Comparison of ENCODE assay signal across 20 mouse cellular contexts in the genomic region with DNA sequence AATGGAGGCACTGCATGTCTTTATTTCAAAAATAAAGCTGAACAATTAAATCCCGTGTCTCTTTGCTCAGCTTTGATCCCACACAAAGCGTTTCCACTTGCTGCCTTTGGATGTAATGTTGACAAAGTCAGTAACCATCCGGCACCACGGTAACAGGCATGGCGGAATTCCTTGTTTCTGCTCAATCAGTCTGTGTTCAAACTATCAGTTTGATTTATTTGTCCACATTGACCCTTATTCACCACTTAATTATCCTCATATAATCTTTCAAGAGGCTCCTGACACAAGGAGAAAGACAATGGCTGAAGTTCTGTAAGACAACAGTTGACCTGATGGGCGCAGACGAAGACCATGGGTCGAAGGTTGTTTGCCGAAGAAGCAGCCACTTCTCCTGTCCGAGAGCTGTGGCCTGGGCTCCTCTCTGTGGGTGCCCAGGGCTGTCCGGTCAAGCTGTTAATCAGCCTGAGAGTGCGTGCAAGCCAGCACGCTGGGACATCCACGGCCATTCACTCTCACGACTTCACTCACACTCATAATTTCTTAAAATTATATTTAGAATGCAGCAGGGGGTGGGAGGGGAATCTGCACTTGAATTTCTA.
A peak's percentile ranks its signal among the peaks of the same experiment; 100 is the strongest.
DNase-seq lines count a peak whose midpoint lies in the region; ATAC-seq and TF ChIP-seq lines count a peak whose summit lies in the region.
"Had no signal": no experiment of that assay in that cellular context is flagged by ENCODE, and none has a peak within 500 bp of the region (broad histone marks: within the 10 kb centered on the region; RNA-seq: fewer than 3 reads in every experiment).

No protein-coding gene starts in this region.

- TF ChIP-seq CTCF in midbrain, postnatal 0 days (IDR thresholded peaks at IDR 0.05), result no peak
- TF ChIP-seq CTCF in gastrocnemius, adult 2 months (IDR thresholded peaks at IDR 0.05), result no peak

- H3K4me1 ChIP-seq in midbrain, embryonic 16.5 days (ENCODE audit: control insufficient read depth, insufficient read depth, low read length), result no peaks in the 10 kb centered on the region
- peaks cover 3% of the 10 kb centered on the region; the same call in 1 of the 2 replicates for H3K4me1 ChIP-seq in midbrain, postnatal 0 days (ENCODE audit: insufficient read depth, low read length)
- H3K4me1 ChIP-seq: heart, embryonic 12.5 days; intestine, embryonic 15.5 days; limb, embryonic 10.5 days had no signal

- H3K9me3 ChIP-seq in midbrain, embryonic 16.5 days (replicated peaks; ENCODE audit: control insufficient read depth, low read length, poor library complexity, severe bottlenecking), result no peaks in the 10 kb centered on the region
- H3K9me3 ChIP-seq in midbrain, postnatal 0 days (ENCODE audit: low read length), result no peaks in the 10 kb centered on the region
- H3K9me3 ChIP-seq: forebrain, embryonic 10.5 days; heart, embryonic 12.5 days; intestine, embryonic 15.5 days; limb, embryonic 10.5 days had no signal

- H3K4me2 ChIP-seq in midbrain, embryonic 16.5 days (ENCODE audit: low read length), result 0 out of 2 replicates have a peak overlapping the region, but pooled peaks have one; percentile 16
- H3K4me2 ChIP-seq in midbrain, postnatal 0 days (ENCODE audit: low read depth, low read length, poor library complexity, severe bottlenecking), result no peak overlapping the region
- H3K4me2 ChIP-seq: heart, embryonic 12.5 days; intestine, embryonic 15.5 days had no signal

- intact Hi-C loops in gastrocnemius, adult 2 months (cut with DNase I), result no loop called here

- WGBS in midbrain, embryonic 16.5 days, result 41% methylated on average over 15 of the region's 15 CpGs
- 50% methylated on average over 15 of the region's 15 CpGs for WGBS in midbrain, postnatal 0 days

- no peak overlapping the region for H3K4me3 ChIP-seq in midbrain, embryonic 16.5 days (ENCODE audit: low read depth, low read length)
- H3K4me3 ChIP-seq in midbrain, postnatal 0 days (ENCODE audit: low read depth, low read length), result no peak overlapping the region
- H3K4me3 ChIP-seq in gastrocnemius, adult 2 months, result no peak overlapping the region
- H3K4me3 ChIP-seq: forebrain, embryonic 10.5 days; heart, embryonic 12.5 days; intestine, embryonic 15.5 days; limb, embryonic 10.5 days had no signal

- no peaks in the 10 kb centered on the region for H3K36me3 ChIP-seq in midbrain, embryonic 16.5 days (ENCODE audit: control insufficient read depth, insufficient read depth, low read length)
- H3K36me3 ChIP-seq in midbrain, postnatal 0 days (ENCODE audit: insufficient read depth, low read length), result no peaks in the 10 kb centered on the region
- H3K36me3 ChIP-seq: forebrain, embryonic 10.5 days; heart, embryonic 12.5 days; intestine, embryonic 15.5 days; limb, embryonic 10.5 days had no signal

- H3K9ac ChIP-seq in midbrain, embryonic 16.5 days (ENCODE audit: low read depth, low read length), result no peak overlapping the region
- no peak overlapping the region for H3K9ac ChIP-seq in midbrain, postnatal 0 days (replicated peaks; ENCODE audit: low read length, poor library complexity, severe bottlenecking)
- H3K9ac ChIP-seq: heart, embryonic 12.5 days; intestine, embryonic 15.5 days had no signal

- H3K27ac ChIP-seq in midbrain, embryonic 16.5 days (ENCODE audit: low read length), result no peak overlapping the region
- H3K27ac ChIP-seq in midbrain, postnatal 0 days (ENCODE audit: low read depth, low read length), result no peak overlapping the region
- H3K27ac ChIP-seq in gastrocnemius, adult 2 months, result no peak overlapping the region
- H3K27ac ChIP-seq: forebrain, embryonic 10.5 days; intestine, embryonic 15.5 days; limb, embryonic 10.5 days had no signal

- DNase-seq in midbrain, postnatal 0 days (ENCODE audit: low spot score), result no peak
- peak; percentile 53 for DNase-seq in embryo, embryonic 9.5 days (ENCODE audit: extremely low spot score)
- peak; percentile 51 for DNase-seq in neural tube, embryonic 10.5 days (ENCODE audit: extremely low spot score, low spot score)
- no peak for DNase-seq in gastrocnemius, adult 2 months
- DNase-seq in layer of hippocampus, adult 11-12 months (ENCODE audit: low spot score), result no peak
- DNase-seq in urinary bladder, adult 18-20 months (ENCODE audit: low spot score in 2 of 2), result no peak
- DNase-seq: adrenal gland, adult 8-10 months; cerebellum, adult 9-11 months; heart, postnatal 36 days; kidney, adult 9 months; kidney, postnatal 25 days; layer of hippocampus, adult 9-11 months; right cerebral cortex, postnatal 25 days had no signal

- no peak for ATAC-seq in midbrain, embryonic 16.5 days
- ATAC-seq in midbrain, postnatal 0 days (ENCODE audit: low FRiP score), result no peak
- ATAC-seq: intestine, embryonic 15.5 days; lung, postnatal 0 days; Patski had no signal

- H3K27me3 ChIP-seq in midbrain, embryonic 16.5 days (ENCODE audit: control insufficient read depth, insufficient read depth, low read depth, low read length), result no peaks in the 10 kb centered on the region; the same call in 1 of the 2 replicates
- H3K27me3 ChIP-seq in midbrain, postnatal 0 days (ENCODE audit: insufficient read depth, low read length), result no peaks in the 10 kb centered on the region; the same call in 1 of the 2 replicates
- H3K27me3 ChIP-seq: heart, embryonic 12.5 days; intestine, embryonic 15.5 days; Patski had no signal

Comparison
In these comparisons a context has a peak if more than half of its experiments do, and no peak if none do; other contexts are left out.
1. DNase-seq: peak in embryo, embryonic 9.5 days (single experiment) and neural tube, embryonic 10.5 days (single experiment); none in midbrain, postnatal 0 days (single experiment), gastrocnemius, adult 2 months (single experiment), layer of hippocampus, adult 11-12 months (single experiment) and urinary bladder, adult 18-20 months (0 of 2).